Mouse (Mus musculus) forebrain, embryonic 16.5 days (tissue): Measurements from ENCODE around the gene Mag. TPM values are rescaled to one million over a fixed set of nuclear protein-coding genes. Genes with fewer than 3 reads are reported as not detected.

Experiments
- ATAC-seq: fragments of 200-750 bp; cut with Nextera tagmentation; 2 replicates; pipeline ENCODE4 v1.8.0; 2017; ENCODE audit warnings: mild to moderate bottlenecking, moderate library complexity
- H3K27ac ChIP-seq: fragments of 300-500 bp; sonication (generic); 2 replicates; pipeline ENCODE4 v1.5.1; 2014; ENCODE audit warnings: low read length, control low read depth
- H3K27me3 ChIP-seq: fragments of 300-500 bp; sonication (generic); replicated peaks from 2 replicates; pipeline ENCODE4 v1.6.1; 2014; ENCODE audit warnings: low read length; ENCODE audit not compliant: control insufficient read depth, insufficient read depth
- H3K36me3 ChIP-seq: fragments of 300-500 bp; sonication (generic); 2 replicates; pipeline ENCODE4 v1.6.1; 2014; ENCODE audit not compliant: control insufficient read depth, insufficient read depth
- H3K4me1 ChIP-seq: fragments of 300-500 bp; sonication (generic); replicated peaks from 2 replicates; pipeline ENCODE4 v1.6.1; 2014; ENCODE audit warnings: low read length; ENCODE audit not compliant: control insufficient read depth, insufficient read depth
- H3K4me2 ChIP-seq: fragments of 300-500 bp; sonication (generic); 2 replicates; pipeline ENCODE4 v1.6.1; 2014; ENCODE audit warnings: mild to moderate bottlenecking, low read length, control low read depth
- H3K4me3 ChIP-seq: fragments of 300-500 bp; sonication (generic); replicated peaks from 2 replicates; pipeline ENCODE4 v1.5.1; 2014; ENCODE audit warnings: mild to moderate bottlenecking, low read length, control low read depth
- H3K9ac ChIP-seq: fragments of 300-500 bp; sonication (generic); replicated peaks from 2 replicates; pipeline ENCODE4 v1.6.1; 2014; ENCODE audit warnings: low read depth, low read length, control low read depth
- H3K9me3 ChIP-seq: fragments of 300-500 bp; sonication (generic); 2 replicates; pipeline ENCODE4 v1.6.1; 2016; ENCODE audit warnings: low read length; ENCODE audit not compliant: control insufficient read depth
- WGBS: fragments of 180-500 bp; shearing (Covaris S2); extraction: QIAGEN DNeasy Blood & Tissue Kit; methylation state at CpG from one replicate; pipeline ENCODE4 v1.1.7; 2014; 5-methylcytosine and 5-hydroxymethylcytosine counted together
- polyA plus RNA-seq: library from polyadenylated mRNA; unstranded; fragments of >200 nt; fragmentation: Nextera tagmentation; extraction: Ambion mirVana; gene quantifications from 2 replicates; pipeline ENCODE4 v1.2.1, GENCODE M21; 2015

The Mag gene
- polyA plus RNA-seq, 1 experiment from 2014 or later = 1.8 TPM

DNA sequence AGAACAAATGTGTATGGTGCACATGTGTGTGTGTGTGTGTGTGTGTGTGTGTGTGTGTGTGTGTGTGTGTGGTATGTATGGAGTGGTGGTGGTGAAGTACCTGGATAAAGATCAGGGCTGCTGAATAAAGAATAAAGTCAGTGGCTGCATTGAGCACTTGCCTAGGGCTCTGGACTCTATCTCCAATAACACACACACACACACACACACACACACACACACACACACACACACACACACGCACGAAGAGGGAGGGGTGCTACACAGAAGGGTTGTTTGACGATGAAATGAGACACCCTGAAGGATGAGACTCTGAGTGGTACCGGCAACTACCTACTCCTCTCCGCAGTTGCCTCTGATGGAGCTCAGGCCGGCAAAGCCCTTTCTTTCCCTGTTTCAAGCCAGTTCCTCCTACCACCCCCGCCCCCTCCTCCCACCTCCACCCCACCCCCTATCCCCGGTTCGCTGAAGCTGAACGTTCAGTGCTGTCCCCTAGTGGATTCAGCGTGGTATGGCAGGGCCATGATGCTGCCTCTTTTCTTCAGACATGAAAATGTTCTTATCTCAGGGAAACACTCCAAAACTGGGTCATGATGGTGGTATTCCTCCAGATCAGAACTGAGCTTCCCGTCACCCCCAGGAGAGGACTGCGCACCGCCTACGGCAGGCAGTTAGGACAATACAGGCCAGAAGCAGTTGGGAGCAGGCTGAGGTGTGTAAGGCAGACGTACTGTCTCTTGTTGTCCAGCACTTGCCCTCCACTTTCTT, 54.9 kb downstream of the Mag start:
- no peaks in the 10 kb centered on the region for H3K27me3 ChIP-seq
- H3K27ac ChIP-seq = no peak overlapping the region
- peak; percentile 62 for ATAC-seq

DNA sequence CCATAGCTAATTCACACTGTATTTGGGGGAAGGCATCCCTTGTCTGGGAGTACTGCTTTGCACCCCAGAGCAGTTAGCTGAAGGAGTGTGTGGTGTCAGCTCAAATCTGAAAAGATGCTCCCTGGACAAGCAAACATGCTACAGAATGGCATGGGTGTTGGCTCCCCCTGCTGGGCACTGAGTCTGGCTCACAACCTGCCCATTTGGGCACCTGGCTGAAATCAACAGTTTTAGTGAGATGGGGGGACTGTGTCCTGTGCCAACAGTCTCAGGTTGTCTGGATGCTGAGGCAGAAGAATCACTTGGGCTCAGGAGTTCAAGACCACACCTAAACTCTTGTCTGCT, 55.4 kb downstream of the Mag start:
- Histone ChIP-seq H3K9me3 (no peaks in the 10 kb centered on the region), H3K9ac (no peak overlapping the region), H3K4me1 (no peaks in the 10 kb centered on the region), H3K36me3 (no peaks in the 10 kb centered on the region), H3K27ac (no peak overlapping the region), H3K27me3 (no peaks in the 10 kb centered on the region), H3K4me3 (no peak overlapping the region), H3K4me2 (no peak overlapping the region)
- ATAC-seq = no peak; the same call in 1 of the 2 replicates

More for the DNA sequence above, 54.9 kb downstream of the Mag start:
- peak overlapping the region; percentile 45 for H3K4me2 ChIP-seq
- H3K9me3 ChIP-seq = no peaks in the 10 kb centered on the region
- H3K36me3 ChIP-seq = no peaks in the 10 kb centered on the region
- no peaks in the 10 kb centered on the region for H3K4me1 ChIP-seq
- H3K4me3 ChIP-seq = peak overlapping the region; percentile 37
- peak overlapping the region; percentile 40 for H3K9ac ChIP-seq
- WGBS = 7% methylated on average over 14 of the region's 16 CpGs

DNA sequence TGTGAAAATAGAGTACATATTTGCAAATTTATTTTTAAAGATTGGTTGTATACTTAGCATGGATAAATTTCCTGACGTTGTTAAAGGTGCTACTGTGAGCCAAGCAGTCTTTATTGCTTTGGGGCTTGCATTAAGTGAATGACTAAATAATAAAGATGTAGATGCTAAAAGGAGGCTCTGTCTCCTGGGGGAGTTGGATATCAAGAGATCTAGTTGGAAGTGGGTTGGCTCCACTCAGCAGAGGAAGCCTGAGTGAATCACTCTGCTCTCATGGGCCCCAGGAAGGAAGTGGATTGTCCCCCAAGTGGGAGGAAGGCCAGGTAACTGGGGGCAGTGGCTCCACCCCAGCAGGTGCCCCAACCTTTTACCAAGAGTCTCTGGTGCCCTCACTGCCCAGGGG, 56.9 kb downstream of the Mag start:
- Histone ChIP-seq H3K9ac (no peak overlapping the region), H3K27ac (no peak overlapping the region), H3K4me3 (no peak overlapping the region), H3K9me3 (no peaks in the 10 kb centered on the region), H3K27me3 (no peaks in the 10 kb centered on the region), H3K4me1 (no peaks in the 10 kb centered on the region), H3K4me2 (no peak overlapping the region), H3K36me3 (no peaks in the 10 kb centered on the region)
- 83% methylated on average over 1 of the region's 1 CpGs for WGBS
- no peak for ATAC-seq

DNA sequence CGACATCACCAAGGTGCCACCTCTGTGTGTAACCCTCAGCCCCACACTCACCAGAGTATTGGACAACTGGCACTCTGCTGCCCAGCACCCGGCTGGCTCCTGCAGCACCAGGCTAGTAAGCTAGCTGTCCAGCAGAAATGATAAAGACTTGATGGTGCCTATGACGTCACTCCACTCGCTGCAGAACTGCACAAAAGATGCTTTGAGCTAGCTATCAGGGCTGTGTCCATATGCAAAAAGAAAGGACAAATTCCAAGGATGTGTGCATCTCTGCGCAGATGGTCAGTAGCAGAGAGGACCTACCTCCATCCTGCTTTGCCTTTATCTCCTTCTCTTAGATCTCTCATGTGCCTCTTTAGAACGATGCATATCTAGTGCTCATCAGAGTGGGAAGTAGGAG, 58.6 kb downstream of the Mag start, which contains the start of gene Ffar3:
TSS of gene Ffar3 (minus strand) at position 101 of the 400 bp plus-strand sequence.
- Histone ChIP-seq H3K4me1 (no peaks in the 10 kb centered on the region), H3K27ac (no peak within 1 kb of the TSS), H3K36me3 (no peaks in the 10 kb centered on the region), H3K4me3 (no peak within 1 kb of the TSS), H3K9ac (no peak within 1 kb of the TSS), H3K27me3 (0 out of 2 replicates have a peak, but pooled peaks cover 2% of the 10 kb centered on the region), H3K4me2 (no peak within 1 kb of the TSS), H3K9me3 (no peaks in the 10 kb centered on the region)
- WGBS = 85% methylated on average over 6 of the region's 6 CpGs
- ATAC-seq = no peak

DNA sequence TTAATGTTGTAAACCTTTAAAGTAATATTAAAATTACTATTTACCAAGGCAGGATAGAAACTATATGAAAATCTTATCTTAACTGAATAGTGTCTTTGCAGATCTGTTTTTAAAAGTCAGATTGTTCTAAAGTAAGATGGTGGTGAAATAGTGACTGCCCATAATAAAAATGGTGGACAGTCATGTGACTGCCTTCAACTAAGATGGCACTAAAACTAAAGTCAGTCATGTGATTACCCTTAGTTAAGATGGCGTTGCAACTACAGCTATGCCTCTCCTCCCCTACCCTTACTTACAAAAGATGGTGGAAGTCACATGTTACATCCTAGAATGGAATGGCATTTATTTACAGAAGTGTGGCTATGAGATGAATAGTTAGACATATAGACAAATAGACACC, 63.3 kb downstream of the Mag start:
- ATAC-seq = no peak

More for the DNA sequence above, 63.3 kb downstream of the Mag start:
- Histone ChIP-seq H3K9ac (no peak overlapping the region), H3K27me3 (0 out of 2 replicates have a peak, but pooled peaks cover 2% of the 10 kb centered on the region), H3K4me1 (no peaks in the 10 kb centered on the region), H3K4me3 (no peak overlapping the region), H3K36me3 (no peaks in the 10 kb centered on the region), H3K27ac (no peak overlapping the region), H3K9me3 (no peaks in the 10 kb centered on the region), H3K4me2 (no peak overlapping the region)
- WGBS = 79% methylated on average over 1 of the region's 1 CpGs

Other genes starting within 250 kb of the Mag start
- 34.0 and 34.5 TPM in 2 replicates for gene Haus5, start 249.9 kb downstream of the Mag start, polyA plus RNA-seq
- gene Pmis2, start 243.3 kb downstream of the Mag start, polyA plus RNA-seq = not detected in 2 replicates
- gene 2200002J24Rik, start 215.9 kb downstream of the Mag start, polyA plus RNA-seq = not detected in 2 replicates
- gene Atp4a, start 202.7 kb downstream of the Mag start, polyA plus RNA-seq = 1.3 and 2.4 TPM in 2 replicates
- 202 and 214 TPM in 2 replicates for gene Tmem147, start 185.3 kb downstream of the Mag start, polyA plus RNA-seq
- gene Gapdhs, start 171.2 kb downstream of the Mag start, polyA plus RNA-seq = 0.68 and 1.1 TPM in 2 replicates
- gene Sbsn, start 163.4 kb downstream of the Mag start, polyA plus RNA-seq = 2.2 and 2.3 TPM in 2 replicates
- gene Dmkn, start 151.1 kb downstream of the Mag start, polyA plus RNA-seq = 1.1 and 2.2 TPM in 2 replicates
- gene Krtdap, start 127.0 kb downstream of the Mag start, polyA plus RNA-seq = 3.9 TPM in 1 of 2 replicates, not detected in the other
- gene Ffar2, start 91.1 kb downstream of the Mag start, polyA plus RNA-seq = 0.14 TPM in 1 of 2 replicates, not detected in the other
- gene Ffar3, start 58.7 kb downstream of the Mag start, polyA plus RNA-seq = not detected in 2 replicates
- not detected in 2 replicates for gene Ffar1, start 53.3 kb downstream of the Mag start, polyA plus RNA-seq
- 0.25 TPM in 1 of 2 replicates, not detected in the other for gene Cd22, start 34.5 kb downstream of the Mag start, polyA plus RNA-seq
- gene Hamp2, start 9.8 kb upstream of the Mag start, polyA plus RNA-seq = not detected in 2 replicates
- not detected in 2 replicates for gene Hamp, start 29.2 kb upstream of the Mag start, polyA plus RNA-seq
- 30.0 and 32.3 TPM in 2 replicates for gene Usf2, start 41.9 kb upstream of the Mag start, polyA plus RNA-seq
- 21.3 and 23.2 TPM in 2 replicates for gene Lsr, start 58.6 kb upstream of the Mag start, polyA plus RNA-seq
- gene Fam187b, start 58.9 kb upstream of the Mag start, polyA plus RNA-seq = 0.26 and 0.42 TPM in 2 replicates
- gene Fxyd5, start 127.6 kb upstream of the Mag start, polyA plus RNA-seq = 21.7 and 23.4 TPM in 2 replicates
- gene Fxyd7, start 136.6 kb upstream of the Mag start, polyA plus RNA-seq = 51.0 and 95.0 TPM in 2 replicates
- gene Fxyd1, start 142.3 kb upstream of the Mag start, polyA plus RNA-seq = 10.7 and 14.5 TPM in 2 replicates
- 0.20 and 0.24 TPM in 2 replicates for gene Lgi4, start 144.5 kb upstream of the Mag start, polyA plus RNA-seq
- 0.15 and 0.66 TPM in 2 replicates for gene Fxyd3, start 161.8 kb upstream of the Mag start, polyA plus RNA-seq
- gene Hpn, start 200.4 kb upstream of the Mag start, polyA plus RNA-seq = 0.88 TPM in 1 of 2 replicates, not detected in the other
- gene Scn1b, start 212.1 kb upstream of the Mag start, polyA plus RNA-seq = 4.1 and 5.3 TPM in 2 replicates
- gene Gramd1a, start 241.0 kb upstream of the Mag start, polyA plus RNA-seq = 261 and 277 TPM in 2 replicates